Mouse (Mus musculus) CH12.LX (cell line): ENCODE results near the gene Theg. TPM values are rescaled to one million over a fixed set of nuclear protein-coding genes. Genes with fewer than 3 reads are reported as not detected.

ENCODE experiments used
- DNase-seq: peaks from one replicate; pipeline ENCODE4 v3.0.0-alpha.2; 2013; ENCODE audit errors: extremely low read depth
- H3K27ac ChIP-seq: 2 replicates; pipeline ENCODE4 v1.5.1; 2012; ENCODE audit warnings: low read depth, mild to moderate bottlenecking, control low read depth, moderate library complexity; ENCODE audit not compliant: insufficient read depth
- H3K27me3 ChIP-seq: replicated peaks from 2 replicates; pipeline ENCODE3; 2012; ENCODE audit warnings: inconsistent platforms
- H3K36me3 ChIP-seq, 2 experiments: replicated peaks in 1 of 2; 2 replicates each; pipeline versions ENCODE3 to v1.6.1; 2012; ENCODE audit warnings: inconsistent platforms in 1 of 2, low read length in 1 of 2, mild to moderate bottlenecking in 1 of 2, mixed read lengths in 1 of 2, moderate library complexity in 1 of 2; ENCODE audit not compliant: control insufficient read depth in 1 of 2, insufficient read depth in 1 of 2
- H3K4me1 ChIP-seq, 2 experiments: 2 replicates each; pipeline ENCODE4 v1.6.1; 2012; ENCODE audit warnings: inconsistent platforms in 1 of 2, moderate library complexity in 1 of 2; ENCODE audit not compliant: insufficient read depth in 2 of 2, control insufficient read depth in 1 of 2
- H3K4me2 ChIP-seq: 2 replicates; pipeline ENCODE4 v1.6.1; 2012; ENCODE audit warnings: low read depth, mild to moderate bottlenecking, control low read depth; ENCODE audit not compliant: poor library complexity, insufficient read depth, severe bottlenecking
- H3K4me3 ChIP-seq, 3 experiments: fragments of 150-350 bp in 1 of 3; sonication (generic) in 1 of 3; replicated peaks in 1 of 3; 2 replicates each; pipeline versions ENCODE3 to v1.5.1; 2011 to 2012; ENCODE audit warnings: low read depth in 2 of 3, low read length in 2 of 3, mild to moderate bottlenecking in 2 of 3, moderate library complexity in 2 of 3, control low read depth in 1 of 3, improper control_type of control experiment in 1 of 3, inconsistent platforms in 1 of 3, mixed read lengths in 1 of 3; ENCODE audit not compliant: poor library complexity in 1 of 3
- H3K79me2 ChIP-seq: replicated peaks from 2 replicates; pipeline ENCODE4 v1.6.1; 2012; ENCODE audit warnings: mild to moderate bottlenecking, moderate library complexity; ENCODE audit not compliant: control insufficient read depth, poor library complexity, insufficient read depth, severe bottlenecking; ENCODE audit errors: extremely low read depth
- H3K9ac ChIP-seq: 2 replicates; pipeline ENCODE4 v1.6.1; 2012; ENCODE audit warnings: low read depth, mild to moderate bottlenecking, control low read depth, moderate library complexity; ENCODE audit not compliant: insufficient read depth
- H3K9me3 ChIP-seq: replicated peaks from 2 replicates; pipeline ENCODE3; 2012; ENCODE audit warnings: low read length, inconsistent platforms, mixed read lengths
- E2F4 ChIP-seq: IDR thresholded peaks from 2 replicates; pipeline ENCODE4 v1.6.1; 2011; ENCODE audit warnings: low read depth, low read length, improper control_type of control experiment; ENCODE audit not compliant: insufficient replicate concordance
- GABPA ChIP-seq: IDR thresholded peaks from 2 replicates; pipeline ENCODE4 v1.6.1; 2012; ENCODE audit warnings: low read depth, low read length, improper control_type of control experiment, inconsistent platforms; ENCODE audit not compliant: insufficient replicate concordance
- MAFK ChIP-seq: IDR thresholded peaks from 2 replicates; pipeline ENCODE4 v1.6.1; 2011; ENCODE audit warnings: low read length, improper control_type of control experiment; ENCODE audit not compliant: insufficient replicate concordance
- SMC3 ChIP-seq: IDR thresholded peaks from 2 replicates; pipeline ENCODE4 v1.6.1; 2011; ENCODE audit warnings: low read depth, low read length, improper control_type of control experiment
- USF2 ChIP-seq: conservative IDR thresholded peaks from 2 replicates; pipeline ENCODE4 v1.6.1; 2011; ENCODE audit warnings: low read depth, low read length, improper control_type of control experiment
- dilution Hi-C: fragments of 300-500 bp; cut with MboI; formaldehyde crosslinking; loops from 2 replicates; pipeline ENCODE4 v1.14.3; 2020; ENCODE audit warnings: low sequenced_read_pairs; ENCODE audit not compliant: extremely low pct_unique_long_range_greater_than_20kb, extremely low pct_ligation_motif_present
- in situ Hi-C: fragments of 300-500 bp; cut with MboI; formaldehyde crosslinking; loops from 3 replicates; pipeline ENCODE4 v1.14.3; 2019; ENCODE audit warnings: low sequenced_read_pairs, low pct_ligation_motif_present, low pct_unique_long_range_greater_than_20kb, mixed read lengths
- polyA plus RNA-seq: library from polyadenylated mRNA; unstranded; fragments of >175 nt; gene quantifications from 2 replicates; pipeline ENCODE4 v1.2.1, GENCODE M21; 2012; ENCODE audit warnings: low read depth; ENCODE audit not compliant: insufficient read length
- total RNA-seq, 2 experiments: library from RNA; depleted of rRNA; stranded (reverse); fragments of 300-350 nt in 1 of 2; fragments of >200 nt in 1 of 2; gene quantifications; 2 replicates each; pipeline ENCODE4 v1.2.3; 2012 to 2014

Theg gene
- total and polyA plus RNA-seq, 3 experiments, result not detected

- DNase-seq, result no peak
- Histone ChIP-seq H3K4me1 (no peaks in the 10 kb centered on the region), H3K36me3 (peaks cover 0 to 56% of the 10 kb centered on the region in 2 experiments), H3K27ac (no peak overlapping the region), H3K4me2 (no peak overlapping the region), H3K79me2 (no peaks in the 10 kb centered on the region), H3K9ac (no peak overlapping the region), H3K27me3 (no peaks in the 10 kb centered on the region), H3K9me3 (no peaks in the 10 kb centered on the region), H3K4me3 (no peak overlapping the region)
- dilution Hi-C loops, result no loop called here
- in situ Hi-C loops, result no loop called here
- TF ChIP-seq USF2, result no peak
- TF ChIP-seq MAFK, result no peak
- no peak for TF ChIP-seq E2F4
- no peak for TF ChIP-seq SMC3
- TF ChIP-seq GABPA, result no peak
Measured at GRCm38 (mm10) chr10:79526661-79527452, 60.3 kb downstream of the Theg start.

Other genes with a start within 250 kb of the Theg start
- gene Vmn2r82, start 230.8 kb downstream of the Theg start, total RNA-seq (2012; rRNA removed), result not detected in 2 replicates
- gene Vmn2r82, start 230.8 kb downstream of the Theg start, total RNA-seq (2014; rRNA removed), result not detected in 2 replicates
- gene Vmn2r82, start 230.8 kb downstream of the Theg start, polyA plus RNA-seq, result not detected in 2 replicates
- gene Vmn2r83, start 118.6 kb downstream of the Theg start, total RNA-seq (2012; rRNA removed), result not detected in 2 replicates
- gene Vmn2r83, start 118.6 kb downstream of the Theg start, total RNA-seq (2014; rRNA removed), result not detected in 2 replicates
- gene Vmn2r83, start 118.6 kb downstream of the Theg start, polyA plus RNA-seq, result not detected in 2 replicates
- gene Plpp2, start 53.5 kb downstream of the Theg start, total RNA-seq (2012; rRNA removed), result 11.8 and 19.3 TPM in 2 replicates
- gene Plpp2, start 53.5 kb downstream of the Theg start, total RNA-seq (2014; rRNA removed), result 10.6 and 11.5 TPM in 2 replicates
- gene Plpp2, start 53.5 kb downstream of the Theg start, polyA plus RNA-seq, result 13.9 and 14.5 TPM in 2 replicates
- 26.7 and 27.8 TPM in 2 replicates for gene Mier2, start 32.1 kb downstream of the Theg start, total RNA-seq (2012; rRNA removed)
- 20.7 and 22.4 TPM in 2 replicates for gene Mier2, start 32.1 kb downstream of the Theg start, total RNA-seq (2014; rRNA removed)
- 25.5 and 30.2 TPM in 2 replicates for gene Mier2, start 32.1 kb downstream of the Theg start, polyA plus RNA-seq
- 0.04 TPM in 1 of 2 replicates, not detected in the other for gene C2cd4c, start 26.7 kb upstream of the Theg start, total RNA-seq (2012; rRNA removed)
- gene C2cd4c, start 26.7 kb upstream of the Theg start, total RNA-seq (2014; rRNA removed), result not detected in 2 replicates
- not detected in 2 replicates for gene C2cd4c, start 26.7 kb upstream of the Theg start, polyA plus RNA-seq
- gene Shc2, start 50.6 kb upstream of the Theg start, total RNA-seq (2012; rRNA removed), result not detected in 2 replicates
- not detected in 2 replicates for gene Shc2, start 50.6 kb upstream of the Theg start, total RNA-seq (2014; rRNA removed)
- not detected in 2 replicates for gene Shc2, start 50.6 kb upstream of the Theg start, polyA plus RNA-seq
- not detected in 2 replicates for gene Odf3l2, start 58.4 kb upstream of the Theg start, total RNA-seq (2012; rRNA removed)
- not detected in 2 replicates for gene Odf3l2, start 58.4 kb upstream of the Theg start, total RNA-seq (2014; rRNA removed)
- not detected in 2 replicates for gene Odf3l2, start 58.4 kb upstream of the Theg start, polyA plus RNA-seq
- 62.4 and 110 TPM in 2 replicates for gene Madcam1, start 77.2 kb upstream of the Theg start, total RNA-seq (2012; rRNA removed)
- 55.4 and 61.9 TPM in 2 replicates for gene Madcam1, start 77.2 kb upstream of the Theg start, total RNA-seq (2014; rRNA removed)
- gene Madcam1, start 77.2 kb upstream of the Theg start, polyA plus RNA-seq, result 167 and 171 TPM in 2 replicates
- 33.7 and 58.9 TPM in 2 replicates for gene Tpgs1, start 82.0 kb upstream of the Theg start, total RNA-seq (2012; rRNA removed)
- gene Tpgs1, start 82.0 kb upstream of the Theg start, total RNA-seq (2014; rRNA removed), result 34.4 and 42.8 TPM in 2 replicates
- 42.0 and 44.5 TPM in 2 replicates for gene Tpgs1, start 82.0 kb upstream of the Theg start, polyA plus RNA-seq
- 335 and 348 TPM in 2 replicates for gene Cdc34, start 94.9 kb upstream of the Theg start, total RNA-seq (2012; rRNA removed)
- 323 and 331 TPM in 2 replicates for gene Cdc34, start 94.9 kb upstream of the Theg start, total RNA-seq (2014; rRNA removed)
- 314 and 354 TPM in 2 replicates for gene Cdc34, start 94.9 kb upstream of the Theg start, polyA plus RNA-seq
- 0.17 and 0.67 TPM in 2 replicates for gene Gzmm, start 101.7 kb upstream of the Theg start, total RNA-seq (2012; rRNA removed)
- gene Gzmm, start 101.7 kb upstream of the Theg start, total RNA-seq (2014; rRNA removed), result 0.45 and 0.59 TPM in 2 replicates
- gene Gzmm, start 101.7 kb upstream of the Theg start, polyA plus RNA-seq, result 0.30 and 0.73 TPM in 2 replicates
- 312 and 421 TPM in 2 replicates for gene Bsg, start 117.2 kb upstream of the Theg start, total RNA-seq (2012; rRNA removed)
- gene Bsg, start 117.2 kb upstream of the Theg start, total RNA-seq (2014; rRNA removed), result 617 and 710 TPM in 2 replicates
- gene Bsg, start 117.2 kb upstream of the Theg start, polyA plus RNA-seq, result 358 and 360 TPM in 2 replicates
- 1.8 and 2.2 TPM in 2 replicates for gene Hcn2, start 129.3 kb upstream of the Theg start, total RNA-seq (2012; rRNA removed)
- 0.21 and 0.23 TPM in 2 replicates for gene Hcn2, start 129.3 kb upstream of the Theg start, total RNA-seq (2014; rRNA removed)
- 0.23 and 0.44 TPM in 2 replicates for gene Hcn2, start 129.3 kb upstream of the Theg start, polyA plus RNA-seq
- gene Polrmt, start 159.2 kb upstream of the Theg start, total RNA-seq (2012; rRNA removed), result 50.1 and 50.5 TPM in 2 replicates
- 13.5 and 18.1 TPM in 2 replicates for gene Polrmt, start 159.2 kb upstream of the Theg start, total RNA-seq (2014; rRNA removed)
- 40.2 and 49.0 TPM in 2 replicates for gene Polrmt, start 159.2 kb upstream of the Theg start, polyA plus RNA-seq
- gene Fgf22, start 167.7 kb upstream of the Theg start, total RNA-seq (2012; rRNA removed), result not detected in 2 replicates
- not detected in 2 replicates for gene Fgf22, start 167.7 kb upstream of the Theg start, total RNA-seq (2014; rRNA removed)
- not detected in 2 replicates for gene Fgf22, start 167.7 kb upstream of the Theg start, polyA plus RNA-seq
- gene Rnf126, start 179.6 kb upstream of the Theg start, total RNA-seq (2012; rRNA removed), result 67.9 and 74.8 TPM in 2 replicates
- gene Rnf126, start 179.6 kb upstream of the Theg start, total RNA-seq (2014; rRNA removed), result 28.9 and 32.4 TPM in 2 replicates
- 90.7 and 112 TPM in 2 replicates for gene Rnf126, start 179.6 kb upstream of the Theg start, polyA plus RNA-seq
- 0.25 TPM in 2 replicates for gene Fstl3, start 189.9 kb upstream of the Theg start, total RNA-seq (2012; rRNA removed)
- gene Fstl3, start 189.9 kb upstream of the Theg start, total RNA-seq (2014; rRNA removed), result not detected in 2 replicates
- gene Fstl3, start 189.9 kb upstream of the Theg start, polyA plus RNA-seq, result not detected in 2 replicates
- 0.08 and 0.21 TPM in 2 replicates for gene Prss57, start 203.6 kb upstream of the Theg start, total RNA-seq (2012; rRNA removed)
- not detected in 2 replicates for gene Prss57, start 203.6 kb upstream of the Theg start, total RNA-seq (2014; rRNA removed)
- gene Prss57, start 203.6 kb upstream of the Theg start, polyA plus RNA-seq, result not detected in 2 replicates
- gene Palm, start 206.2 kb upstream of the Theg start, total RNA-seq (2012; rRNA removed), result 3.1 and 5.3 TPM in 2 replicates
- 0.36 and 0.78 TPM in 2 replicates for gene Palm, start 206.2 kb upstream of the Theg start, total RNA-seq (2014; rRNA removed)
- gene Palm, start 206.2 kb upstream of the Theg start, polyA plus RNA-seq, result 1.5 and 2.5 TPM in 2 replicates
- not detected in 2 replicates for gene Misp, start 233.7 kb upstream of the Theg start, total RNA-seq (2012; rRNA removed)
- not detected in 2 replicates for gene Misp, start 233.7 kb upstream of the Theg start, total RNA-seq (2014; rRNA removed)
- not detected in 2 replicates for gene Misp, start 233.7 kb upstream of the Theg start, polyA plus RNA-seq